Mouse (Mus musculus): ENCODE measurements around the gene Ctsr.
"Not testable (repeated sequence)": the region's sequence is repeated elsewhere in the genome, so short reads cannot be mapped to it uniquely, and the experiment has no call there.

Gene Ctsr

DNA sequence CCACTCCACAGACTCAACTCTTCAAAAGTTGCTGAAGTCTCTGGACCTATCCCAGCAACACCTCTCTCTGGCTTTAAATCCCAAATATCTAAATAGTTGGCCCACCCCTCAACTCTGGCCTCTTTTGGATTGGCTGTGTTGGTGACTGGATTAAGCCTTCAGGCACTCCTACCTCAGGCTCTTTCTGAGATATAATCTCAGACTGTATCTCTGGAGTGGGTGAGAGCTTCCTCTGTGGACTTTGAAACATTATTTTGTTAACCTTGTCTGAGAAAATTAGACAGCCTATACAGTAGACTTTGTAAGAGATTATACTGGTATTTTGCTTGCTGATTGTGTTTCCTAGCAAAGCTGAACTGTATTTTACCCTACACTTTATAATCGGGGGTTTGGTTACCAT is at the start of gene Ctsr:
TSS of gene Ctsr (minus strand) at position 101 of the 400 bp plus-strand sequence.
- no peak for DNase-seq (ENCODE audit: low spot score in 2 of 2)

DNA sequence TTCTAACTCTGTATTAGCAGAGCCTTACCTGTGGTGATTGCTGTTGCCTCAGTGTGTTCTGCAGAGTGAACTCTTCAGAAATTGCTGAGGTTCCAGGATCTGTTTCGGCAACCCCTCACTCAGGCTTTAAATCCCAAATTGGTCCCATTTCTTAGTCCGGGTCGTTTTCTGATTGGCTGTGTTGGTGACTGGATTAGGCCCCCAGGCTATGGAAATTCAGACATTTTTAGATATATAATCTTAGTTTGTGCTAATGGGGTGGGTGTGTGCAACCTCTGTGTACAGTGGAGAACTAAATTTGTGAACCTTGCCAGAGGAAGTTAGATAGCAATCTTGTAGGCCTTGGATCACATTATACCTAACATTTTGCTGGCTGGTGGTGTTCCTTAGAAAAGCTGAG is 39.3 kb upstream of the Ctsr start, which contains the start of gene Cts6:
TSS of gene Cts6 (minus strand) at position 101 of the 400 bp plus-strand sequence.
- no peak for DNase-seq (ENCODE audit: low spot score in 2 of 2)

DNA sequence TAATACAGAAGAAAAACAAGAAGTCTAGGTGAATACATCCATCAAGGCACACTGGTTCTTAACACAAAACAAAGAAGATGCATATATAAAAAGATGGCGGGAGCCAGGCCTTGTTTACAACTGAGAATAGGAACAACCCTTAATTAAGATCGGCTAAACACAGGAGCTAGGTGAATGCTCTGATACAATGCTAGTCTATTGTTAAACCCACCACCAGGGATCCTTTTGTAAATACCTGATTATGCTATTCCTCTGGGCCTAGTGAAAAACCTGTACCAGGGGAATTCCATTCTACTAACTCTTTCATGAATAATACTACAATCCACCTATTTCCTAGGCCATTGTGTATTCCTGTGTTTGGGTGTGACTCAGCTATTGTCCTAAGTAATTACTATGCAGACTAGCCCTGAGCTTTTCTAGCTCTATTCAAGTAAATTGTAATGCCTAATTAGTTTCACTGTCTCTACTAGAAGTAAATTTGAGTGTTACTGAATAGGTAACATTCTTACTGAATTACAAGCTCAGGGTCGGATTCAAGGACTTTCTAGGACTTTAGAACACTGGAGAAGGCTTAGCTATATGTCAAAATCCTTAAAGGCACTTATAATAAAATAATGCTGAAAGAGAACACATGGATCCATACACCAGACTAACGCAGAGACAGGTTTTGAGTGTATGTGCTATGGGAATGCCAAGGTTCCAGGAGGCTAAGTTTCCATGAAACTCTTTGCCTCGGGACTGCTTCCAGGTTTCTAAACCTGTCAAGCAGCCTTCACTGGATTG is 21.3 kb upstream of the Ctsr start:
- not testable (repeated sequence) for DNase-seq (ENCODE audit: low spot score in 2 of 2)

DNA sequence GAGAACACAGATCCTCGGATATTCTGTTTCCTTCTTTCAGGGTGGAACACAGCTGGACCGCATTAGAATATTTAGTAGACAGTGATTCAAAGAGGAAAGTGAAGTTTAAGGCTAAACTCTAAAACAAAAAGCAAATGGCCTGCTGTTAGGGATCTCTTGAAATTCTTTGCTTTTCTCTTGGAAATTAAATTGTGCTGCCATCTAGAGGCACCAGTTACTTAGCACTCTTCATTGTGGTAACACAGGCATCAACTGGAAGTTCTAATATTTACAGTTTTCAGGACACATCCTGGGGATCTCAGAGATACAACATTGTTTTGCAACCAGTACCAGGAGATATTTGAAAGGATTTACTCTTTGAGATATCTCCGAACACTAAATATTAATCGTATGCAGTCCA is 566 bp upstream of the Ctsr start:
- DNase-seq (ENCODE audit: low spot score in 2 of 2): no peak

Data from natural killer cell, adult 2 months (primary cell).